Mouse (Mus musculus) forebrain, embryonic 15.5 days (tissue): ENCODE measurements around the gene Sit1. TPM values are rescaled to one million over a fixed set of nuclear protein-coding genes. Genes with fewer than 3 reads are reported as not detected.

Experiments used
- ATAC-seq: fragments of 200-750 bp; cut with Nextera tagmentation; replicated peaks from 2 replicates; pipeline ENCODE4 v1.8.0; 2017; ENCODE audit warnings: mild to moderate bottlenecking, moderate TSS enrichment, moderate library complexity
- H3K27ac ChIP-seq: fragments of 300-500 bp; sonication (generic); replicated peaks from 2 replicates; pipeline ENCODE4 v1.5.1; 2015; ENCODE audit warnings: mild to moderate bottlenecking, inconsistent platforms
- H3K27me3 ChIP-seq: fragments of 300-500 bp; sonication (generic); 2 replicates; pipeline ENCODE4 v1.6.1; 2015; ENCODE audit warnings: inconsistent platforms
- H3K36me3 ChIP-seq: fragments of 300-500 bp; sonication (generic); 2 replicates; pipeline ENCODE4 v1.6.1; 2015; ENCODE audit warnings: mild to moderate bottlenecking, inconsistent platforms
- H3K4me1 ChIP-seq: fragments of 300-500 bp; sonication (generic); 2 replicates; pipeline ENCODE4 v1.6.1; 2015; ENCODE audit warnings: inconsistent platforms
- H3K4me2 ChIP-seq: fragments of 300-500 bp; sonication (generic); replicated peaks from 2 replicates; pipeline ENCODE4 v1.6.1; 2015; ENCODE audit warnings: mild to moderate bottlenecking, inconsistent platforms
- H3K4me3 ChIP-seq: fragments of 300-500 bp; sonication (generic); 2 replicates; pipeline ENCODE4 v1.5.1; 2015; ENCODE audit warnings: mild to moderate bottlenecking, inconsistent platforms
- H3K9ac ChIP-seq: fragments of 300-500 bp; sonication (generic); replicated peaks from 2 replicates; pipeline ENCODE4 v1.6.1; 2015; ENCODE audit warnings: mild to moderate bottlenecking, inconsistent platforms
- H3K9me3 ChIP-seq: fragments of 300-500 bp; sonication (generic); 2 replicates; pipeline ENCODE4 v1.6.1; 2016; ENCODE audit warnings: inconsistent platforms
- WGBS: fragments of 180-500 bp; shearing (Covaris S2); methylation state at CpG from one replicate; pipeline ENCODE4 v1.1.7; 2015; ENCODE audit warnings: mixed read lengths; 5-methylcytosine and 5-hydroxymethylcytosine counted together
- polyA plus RNA-seq: library from polyadenylated mRNA; unstranded; fragments of >200 nt; fragmentation: Nextera tagmentation; extraction: Ambion mirVana; gene quantifications from 2 replicates; pipeline ENCODE4 v1.2.1, GENCODE M21; 2015

Sit1 gene
- polyA plus RNA-seq, 1 experiment from 2014 or later, result not detected

- H3K27me3 ChIP-seq, result peaks cover 17% of the 10 kb centered on the region; the same call in 1 of the 2 replicates
- H3K4me2 ChIP-seq, result no peak overlapping the region
- H3K27ac ChIP-seq, result no peak overlapping the region
- no peak overlapping the region for H3K4me3 ChIP-seq
- H3K4me1 ChIP-seq, result peaks cover 17% of the 10 kb centered on the region
- 83% methylated on average over 19 of the region's 19 CpGs for WGBS
- H3K9me3 ChIP-seq, result no peaks in the 10 kb centered on the region
- H3K36me3 ChIP-seq, result no peaks in the 10 kb centered on the region
- no peak for ATAC-seq
- H3K9ac ChIP-seq, result no peak overlapping the region
These were observed 28.3 kb upstream of the Sit1 start for GRCm38 (mm10) chr4:43511675-43512454.

DNA sequence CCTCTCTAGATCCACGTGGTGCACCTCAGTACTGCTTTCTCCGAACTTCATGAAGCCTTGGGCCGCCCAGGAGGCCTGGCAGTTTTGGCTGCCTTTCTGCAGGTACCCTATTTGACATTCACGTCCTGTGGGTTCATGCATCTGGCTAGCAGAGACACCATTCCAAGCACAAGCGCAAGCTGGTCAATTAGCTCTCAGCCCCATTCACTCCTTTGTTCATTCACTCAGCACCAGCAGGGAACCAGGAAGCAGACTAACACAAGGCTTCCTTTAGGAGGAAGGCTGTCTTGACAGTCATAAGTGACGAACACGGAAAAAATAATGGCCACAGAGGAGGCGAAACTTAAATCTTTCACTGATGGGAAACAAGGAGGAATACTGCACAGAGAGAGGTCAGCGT, 25.6 kb upstream of the Sit1 start:
- H3K9me3 ChIP-seq, result no peaks in the 10 kb centered on the region
- H3K4me1 ChIP-seq, result peaks cover 23% of the 10 kb centered on the region
- H3K4me3 ChIP-seq, result peak overlapping the region; percentile 33; the same call in 1 of the 2 replicates
- no peaks in the 10 kb centered on the region for H3K36me3 ChIP-seq
- no peak overlapping the region for H3K27ac ChIP-seq
- H3K9ac ChIP-seq, result no peak overlapping the region
- H3K4me2 ChIP-seq, result peak overlapping the region; percentile 47; the same call in 1 of the 2 replicates
- 14% methylated on average over 9 of the region's 9 CpGs for WGBS
- ATAC-seq, result no peak
- peaks cover 18% of the 10 kb centered on the region; the same call in 1 of the 2 replicates for H3K27me3 ChIP-seq

DNA sequence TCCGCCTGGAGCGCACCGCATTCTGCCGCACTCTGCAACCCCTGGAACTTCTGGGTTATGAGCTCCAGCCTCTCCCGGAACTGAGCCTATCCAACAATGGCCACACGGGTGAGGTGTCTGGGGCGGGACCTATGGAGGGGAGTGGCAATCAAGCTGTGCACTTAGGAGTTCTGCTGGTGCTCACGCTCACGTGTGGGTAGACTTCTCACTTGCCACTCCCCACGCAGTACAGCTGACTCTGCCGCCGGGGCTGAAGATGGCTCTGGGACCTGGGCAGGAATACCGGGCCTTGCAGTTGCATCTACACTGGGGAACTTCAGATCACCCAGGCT, 25.1 kb upstream of the Sit1 start:
- Histone ChIP-seq H3K4me1 (peaks cover 23% of the 10 kb centered on the region), H3K9ac (no peak overlapping the region; the same call in 1 of the 2 replicates), H3K9me3 (no peaks in the 10 kb centered on the region), H3K27ac (no peak overlapping the region), H3K4me2 (peak overlapping the region; percentile 47), H3K27me3 (peaks cover 18% of the 10 kb centered on the region; the same call in 1 of the 2 replicates), H3K36me3 (no peaks in the 10 kb centered on the region), H3K4me3 (peak overlapping the region; percentile 33)
- 0 out of 2 replicates have a peak, but pooled peaks have one; percentile 29 for ATAC-seq
- WGBS, result 9% methylated on average over 13 of the region's 13 CpGs

- no peak overlapping the region for H3K27ac ChIP-seq
- peaks cover 23% of the 10 kb centered on the region for H3K4me1 ChIP-seq
- H3K9me3 ChIP-seq, result no peaks in the 10 kb centered on the region
- peak overlapping the region; percentile 33 for H3K4me3 ChIP-seq
- peak overlapping the region; percentile 47 for H3K4me2 ChIP-seq
- 0 out of 2 replicates have a peak, but pooled peaks have one; percentile 29 for ATAC-seq
- H3K9ac ChIP-seq, result no peak overlapping the region; the same call in 1 of the 2 replicates
- H3K36me3 ChIP-seq, result no peaks in the 10 kb centered on the region
- peaks cover 18% of the 10 kb centered on the region; the same call in 1 of the 2 replicates for H3K27me3 ChIP-seq
- WGBS, result 14% methylated on average over 22 of the region's 22 CpGs
These were observed 24.6 kb upstream of the Sit1 start for GRCm38 (mm10) chr4:43507938-43508665.

- Histone ChIP-seq H3K4me3 (no peak within 1 kb of the TSS), H3K27me3 (peaks cover 18% of the 10 kb centered on the region; the same call in 1 of the 2 replicates), H3K9me3 (no peaks in the 10 kb centered on the region), H3K9ac (no peak within 1 kb of the TSS), H3K27ac (no peak within 1 kb of the TSS), H3K4me2 (no peak within 1 kb of the TSS), H3K36me3 (no peaks in the 10 kb centered on the region), H3K4me1 (peaks cover 23% of the 10 kb centered on the region)
- WGBS, result 47% methylated on average over 9 of the region's 9 CpGs
- ATAC-seq, result 0 out of 2 replicates have a peak, but pooled peaks have one; percentile 32
These were observed 23.1 kb upstream of the Sit1 start, which contains the start of gene Car9 for GRCm38 (mm10) chr4:43506536-43507185. Gene Car9 (plus strand): TSS chr4:43506966.

GRCm38 (mm10) chr4:43506074-43506473, 22.5 kb upstream of the Sit1 start:
- Histone ChIP-seq H3K4me2 (no peak overlapping the region), H3K27ac (no peak overlapping the region), H3K27me3 (peaks cover 18% of the 10 kb centered on the region; the same call in 1 of the 2 replicates), H3K4me3 (no peak overlapping the region), H3K4me1 (peaks cover 23% of the 10 kb centered on the region), H3K36me3 (no peaks in the 10 kb centered on the region), H3K9me3 (no peaks in the 10 kb centered on the region), H3K9ac (no peak overlapping the region)
- no peak for ATAC-seq
- WGBS, result 53% methylated on average over 8 of the region's 8 CpGs

GRCm38 (mm10) chr4:43504269-43504668, 20.7 kb upstream of the Sit1 start:
- Histone ChIP-seq H3K36me3 (no peaks in the 10 kb centered on the region), H3K4me3 (no peak overlapping the region), H3K4me1 (peaks cover 29% of the 10 kb centered on the region), H3K9me3 (no peaks in the 10 kb centered on the region), H3K4me2 (no peak overlapping the region), H3K27me3 (peaks cover 15% of the 10 kb centered on the region; the same call in 1 of the 2 replicates), H3K9ac (no peak overlapping the region), H3K27ac (no peak overlapping the region)
- ATAC-seq, result no peak
- 87% methylated on average over 4 of the region's 4 CpGs for WGBS

DNA sequence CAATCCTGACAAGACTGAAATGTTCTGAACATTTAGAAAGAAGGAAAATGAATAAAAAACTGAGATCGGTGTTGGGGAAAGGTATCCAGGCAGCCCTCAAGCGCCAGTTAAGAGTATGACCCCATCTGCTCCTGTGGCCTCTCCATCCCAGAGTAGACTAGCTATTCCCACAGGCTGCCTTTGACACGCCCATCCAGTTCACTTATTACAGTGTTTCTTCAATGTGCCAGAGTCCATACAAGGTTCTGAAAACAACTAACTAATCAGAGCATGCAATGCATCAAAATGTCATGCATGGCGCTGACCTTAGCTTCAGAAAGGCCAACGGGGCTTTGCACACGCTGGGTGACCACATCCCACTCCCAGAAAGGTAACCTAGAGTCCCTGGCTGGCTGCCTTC, 20.0 kb upstream of the Sit1 start:
- Histone ChIP-seq H3K4me1 (peaks cover 30% of the 10 kb centered on the region), H3K27me3 (peaks cover 13% of the 10 kb centered on the region; the same call in 1 of the 2 replicates), H3K4me2 (no peak overlapping the region), H3K9me3 (no peaks in the 10 kb centered on the region), H3K36me3 (no peaks in the 10 kb centered on the region), H3K4me3 (no peak overlapping the region), H3K27ac (no peak overlapping the region), H3K9ac (no peak overlapping the region)
- WGBS, result 87% methylated on average over 6 of the region's 6 CpGs
- ATAC-seq, result no peak

DNA sequence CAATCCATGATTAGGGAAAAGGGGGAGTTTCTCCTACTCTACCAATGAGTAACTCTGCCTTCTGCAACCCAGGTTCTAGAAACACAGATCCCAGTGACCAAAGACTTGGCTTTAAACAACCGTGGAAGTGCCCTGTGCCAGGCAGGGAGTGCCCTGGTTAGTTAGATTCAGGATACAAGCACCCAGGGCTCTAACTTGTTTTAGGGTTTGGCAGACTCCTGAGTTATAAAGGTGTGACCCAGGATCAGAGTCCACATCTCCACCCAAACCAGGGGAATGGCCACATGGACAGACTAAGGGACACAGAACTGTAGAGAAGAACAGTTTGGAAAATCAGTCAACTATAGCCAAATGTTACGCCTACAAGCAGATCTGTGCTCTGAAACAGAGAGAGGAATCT, 19.5 kb upstream of the Sit1 start:
- no peak for ATAC-seq
- no peak overlapping the region for H3K27ac ChIP-seq

DNA sequence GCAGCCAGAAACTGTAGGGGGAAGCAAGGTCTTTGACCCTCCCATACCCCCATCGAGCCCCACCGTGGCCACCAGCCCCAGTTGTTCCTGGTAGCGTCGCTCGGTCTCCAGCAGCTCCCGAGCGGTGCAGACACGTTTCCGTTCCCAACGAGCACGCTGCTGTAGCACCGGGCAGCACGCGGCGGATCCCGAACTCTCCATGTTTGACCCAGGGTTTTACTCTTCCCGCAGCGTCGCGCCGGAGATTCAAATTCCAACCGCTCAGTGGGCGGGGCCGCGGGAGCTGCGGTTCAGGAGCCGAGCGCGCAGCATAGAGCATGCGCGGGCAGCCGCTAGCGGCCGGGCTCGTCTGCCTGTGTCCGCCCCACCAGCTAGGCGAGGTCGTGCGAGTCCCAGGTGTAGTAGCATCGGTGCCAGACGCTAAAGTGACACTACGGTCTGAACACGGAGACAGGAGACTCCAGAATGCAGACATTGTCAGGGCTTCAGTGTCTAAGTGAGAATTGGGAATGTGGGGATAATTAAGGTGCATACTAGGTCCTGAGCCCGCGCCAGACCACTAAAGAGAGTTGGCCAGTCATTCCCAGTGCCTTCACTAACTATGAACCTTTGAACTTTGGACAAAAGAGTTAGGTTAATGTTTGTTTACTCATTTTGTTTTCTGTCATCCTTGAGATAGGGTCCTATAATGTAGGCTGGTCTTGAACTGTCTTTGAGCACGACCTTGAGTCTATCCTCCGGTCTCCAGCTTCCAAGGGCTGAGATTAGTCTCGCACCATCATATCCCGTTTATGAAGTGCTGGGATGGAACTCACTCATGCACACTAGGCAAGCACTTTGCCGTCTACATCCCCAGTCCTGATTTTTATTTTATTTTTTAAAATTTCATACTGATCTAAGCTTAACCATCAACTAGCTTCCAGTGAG, 16.1 kb upstream of the Sit1 start, which contains the start of gene Arhgef39:
Gene Arhgef39, minus strand, starts transcription at position 289 of the 927 bp plus-strand sequence.
- no peaks in the 10 kb centered on the region for H3K27me3 ChIP-seq
- peak; percentile 83 for ATAC-seq
- H3K4me1 ChIP-seq, result peaks cover 34% of the 10 kb centered on the region
- peak within 1 kb of the TSS; percentile 71 for H3K4me2 ChIP-seq
- peak within 1 kb of the TSS; percentile 49 for H3K4me3 ChIP-seq
- H3K9ac ChIP-seq, result peak within 1 kb of the TSS; percentile 42
- no peaks in the 10 kb centered on the region for H3K9me3 ChIP-seq
- WGBS, result 7% methylated on average over 50 of the region's 50 CpGs
- H3K27ac ChIP-seq, result no peak within 1 kb of the TSS
- H3K36me3 ChIP-seq, result no peaks in the 10 kb centered on the region

More for the DNA sequence above, 19.5 kb upstream of the Sit1 start:
- Histone ChIP-seq H3K27me3 (peaks cover 12% of the 10 kb centered on the region; the same call in 1 of the 2 replicates), H3K9me3 (no peaks in the 10 kb centered on the region), H3K9ac (no peak overlapping the region), H3K36me3 (no peaks in the 10 kb centered on the region), H3K4me1 (peaks cover 30% of the 10 kb centered on the region), H3K4me2 (no peak overlapping the region), H3K4me3 (no peak overlapping the region)
- WGBS, result 70% methylated on average over 2 of the region's 2 CpGs

DNA sequence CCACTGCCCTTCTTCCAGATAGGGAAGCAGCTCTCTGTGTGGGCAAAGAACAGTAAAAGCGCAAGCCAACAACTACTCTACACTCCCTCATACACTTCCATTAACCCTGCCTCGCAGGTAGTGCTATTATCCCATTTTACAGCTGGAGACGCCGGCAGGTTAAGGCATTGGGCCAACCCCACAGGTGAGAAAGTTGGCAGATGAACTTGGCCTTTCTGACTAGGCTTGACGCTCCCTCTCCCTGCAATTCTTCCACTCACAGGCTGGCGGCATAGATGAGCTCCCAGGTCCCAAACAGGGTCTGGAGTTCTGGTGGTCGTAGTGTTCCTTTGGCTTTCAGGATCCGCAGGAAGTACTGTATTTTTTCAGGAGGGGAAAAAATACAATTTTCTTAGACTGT, 15.4 kb upstream of the Sit1 start:
- Histone ChIP-seq H3K9ac (peak overlapping the region; percentile 42), H3K36me3 (no peaks in the 10 kb centered on the region), H3K4me2 (peak overlapping the region; percentile 71), H3K4me1 (peaks cover 41% of the 10 kb centered on the region), H3K9me3 (no peaks in the 10 kb centered on the region), H3K27me3 (no peaks in the 10 kb centered on the region), H3K27ac (no peak overlapping the region), H3K4me3 (peak overlapping the region; percentile 49)
- peak; percentile 20; the same call in 1 of the 2 replicates for ATAC-seq
- 13% methylated on average over 8 of the region's 8 CpGs for WGBS
